In genomic region chr2:119197493-119197892, GRCm38 (mm10) we compare ENCODE assay signal across 25 mouse cellular contexts. TPM values are rescaled to one million over a fixed set of nuclear protein-coding genes. Genes with fewer than 3 reads are reported as not detected.
DNase-seq lines count a peak whose midpoint lies in the region; ATAC-seq and TF ChIP-seq lines count a peak whose summit lies in the region.
"Had no signal": no experiment of that assay in that cellular context is flagged by ENCODE, and none has a peak within 500 bp of the region (broad histone marks: within the 10 kb centered on the region; RNA-seq: fewer than 3 reads in every experiment).

No protein-coding gene starts in this region.

- no peak overlapping the region for H3K4me2 ChIP-seq in hindbrain, embryonic 13.5 days
- no peak overlapping the region for H3K4me2 ChIP-seq in liver, postnatal 0 days (ENCODE audit: low read depth, low read length)
- no peak overlapping the region for H3K4me2 ChIP-seq in liver, embryonic 11.5 days
- no peak overlapping the region for H3K4me2 ChIP-seq in limb, embryonic 11.5 days (ENCODE audit: low read depth, severe bottlenecking)
- H3K4me2 ChIP-seq: embryonic facial prominence, embryonic 12.5 days; embryonic facial prominence, embryonic 15.5 days; heart, embryonic 11.5 days; hindbrain, embryonic 15.5 days had no signal

- 84% methylated on average over 1 of the region's 1 CpGs for WGBS in hindbrain, embryonic 10.5 days
- WGBS in hindbrain, embryonic 13.5 days: 75% methylated on average over 1 of the region's 1 CpGs
- 58% methylated on average over 1 of the region's 1 CpGs for WGBS in liver, postnatal 0 days (ENCODE audit: insufficient replicate concordance)
- 73% methylated on average over 1 of the region's 1 CpGs for WGBS in liver, embryonic 11.5 days
- WGBS in limb, embryonic 11.5 days: 93% methylated on average over 1 of the region's 1 CpGs

- TF ChIP-seq EP300 in liver, postnatal 0 days (IDR thresholded peaks at IDR 0.05; ENCODE audit: low read depth): no peak

- DNase-seq in hindbrain, embryonic 10.5 days (ENCODE audit: low spot score): no peak
- no peak for DNase-seq in liver, postnatal 0 days
- no peak for DNase-seq in liver, embryonic 11.5 days (ENCODE audit: low spot score)
- no peak for DNase-seq in limb, embryonic 11.5 days (ENCODE audit: low spot score)
- no peak for DNase-seq in thymus, adult 18-20 months
- DNase-seq: adrenal gland, adult 8-10 months; adrenal gland, postnatal 25 days; cerebellum, adult 18-20 months; cerebellum, adult 9-10 months; cerebellum, postnatal 14 days; forebrain, postnatal 0 days; gastrocnemius, adult 2 months; gastrocnemius, postnatal 14 days had no signal

- H3K27ac ChIP-seq in hindbrain, embryonic 10.5 days: 0 out of 2 replicates have a peak overlapping the region, but pooled peaks have one; percentile 24
- no peak overlapping the region for H3K27ac ChIP-seq in hindbrain, embryonic 13.5 days
- 0 out of 2 replicates have a peak overlapping the region, but pooled peaks have one; percentile 19 for H3K27ac ChIP-seq in liver, postnatal 0 days (ENCODE audit: low read depth)
- H3K27ac ChIP-seq in liver, embryonic 11.5 days (ENCODE audit: low read depth, low read length): no peak overlapping the region; the same call in 1 of the 2 replicates
- peak overlapping the region; percentile 66; the same call in 1 of the 2 replicates for H3K27ac ChIP-seq in limb, embryonic 11.5 days (replicated peaks; ENCODE audit: low read depth, low read length)
- H3K27ac ChIP-seq: embryonic facial prominence, embryonic 15.5 days; hindbrain, embryonic 15.5 days had no signal

- H3K36me3 ChIP-seq in hindbrain, embryonic 10.5 days: no peaks in the 10 kb centered on the region
- H3K36me3 ChIP-seq in hindbrain, embryonic 13.5 days: no peaks in the 10 kb centered on the region
- H3K36me3 ChIP-seq in liver, postnatal 0 days (replicated peaks; ENCODE audit: insufficient read depth, low read length): no peaks in the 10 kb centered on the region
- no peaks in the 10 kb centered on the region for H3K36me3 ChIP-seq in liver, embryonic 11.5 days (ENCODE audit: control insufficient read depth, insufficient read depth, low read length)
- H3K36me3 ChIP-seq in limb, embryonic 11.5 days (ENCODE audit: control insufficient read depth, insufficient read depth, low read length): no peaks in the 10 kb centered on the region
- H3K36me3 ChIP-seq: embryonic facial prominence, embryonic 12.5 days; embryonic facial prominence, embryonic 15.5 days; hindbrain, embryonic 15.5 days had no signal

- no peaks in the 10 kb centered on the region for H3K27me3 ChIP-seq in hindbrain, embryonic 10.5 days (ENCODE audit: insufficient read depth, poor library complexity, severe bottlenecking)
- no peaks in the 10 kb centered on the region for H3K27me3 ChIP-seq in hindbrain, embryonic 13.5 days
- H3K27me3 ChIP-seq in liver, postnatal 0 days (ENCODE audit: insufficient read depth, low read length): no peaks in the 10 kb centered on the region
- H3K27me3 ChIP-seq in liver, embryonic 11.5 days (replicated peaks; ENCODE audit: control insufficient read depth, insufficient read depth, low read length): no peaks in the 10 kb centered on the region
- no peaks in the 10 kb centered on the region for H3K27me3 ChIP-seq in limb, embryonic 11.5 days (ENCODE audit: control insufficient read depth, insufficient read depth, low read length)
- H3K27me3 ChIP-seq: embryonic facial prominence, embryonic 12.5 days; embryonic facial prominence, embryonic 15.5 days; hindbrain, embryonic 15.5 days had no signal

- TF ChIP-seq CTCF in liver, postnatal 0 days (IDR thresholded peaks at IDR 0.05; ENCODE audit: low read depth): no peak

- H3K9ac ChIP-seq in hindbrain, embryonic 13.5 days: no peak overlapping the region
- H3K9ac ChIP-seq in liver, postnatal 0 days (replicated peaks): no peak overlapping the region
- no peak overlapping the region for H3K9ac ChIP-seq in liver, embryonic 11.5 days (ENCODE audit: low read depth, low read length)
- H3K9ac ChIP-seq in limb, embryonic 11.5 days (ENCODE audit: low read length): no peak overlapping the region
- H3K9ac ChIP-seq: embryonic facial prominence, embryonic 12.5 days; embryonic facial prominence, embryonic 15.5 days; forebrain, postnatal 0 days; hindbrain, embryonic 15.5 days had no signal

- H3K9me3 ChIP-seq in hindbrain, embryonic 10.5 days: no peaks in the 10 kb centered on the region
- H3K9me3 ChIP-seq in hindbrain, embryonic 13.5 days: no peaks in the 10 kb centered on the region
- H3K9me3 ChIP-seq in liver, postnatal 0 days (ENCODE audit: low read length): no peaks in the 10 kb centered on the region
- H3K9me3 ChIP-seq in liver, embryonic 11.5 days (ENCODE audit: control insufficient read depth, low read length): no peaks in the 10 kb centered on the region
- H3K9me3 ChIP-seq in limb, embryonic 11.5 days (ENCODE audit: control insufficient read depth, low read length): no peaks in the 10 kb centered on the region
- H3K9me3 ChIP-seq: embryonic facial prominence, embryonic 12.5 days; embryonic facial prominence, embryonic 15.5 days; hindbrain, embryonic 15.5 days had no signal

- no peak overlapping the region for H3K4me3 ChIP-seq in hindbrain, embryonic 10.5 days
- H3K4me3 ChIP-seq in hindbrain, embryonic 13.5 days: no peak overlapping the region
- H3K4me3 ChIP-seq in liver, postnatal 0 days (ENCODE audit: low read depth, low read length): no peak overlapping the region
- no peak overlapping the region for H3K4me3 ChIP-seq in liver, embryonic 11.5 days (ENCODE audit: low read depth, low read length)
- H3K4me3 ChIP-seq in limb, embryonic 11.5 days (ENCODE audit: low read depth, low read length): no peak overlapping the region
- H3K4me3 ChIP-seq: embryonic facial prominence, embryonic 12.5 days; embryonic facial prominence, embryonic 15.5 days; gastrocnemius, adult 2 months; hindbrain, embryonic 15.5 days had no signal

- ATAC-seq in hindbrain, embryonic 13.5 days (ENCODE audit: low FRiP score): no peak
- peak; percentile 66 for ATAC-seq in liver, postnatal 0 days
- ATAC-seq in liver, embryonic 11.5 days (replicated peaks; ENCODE audit: low FRiP score): no peak
- no peak for ATAC-seq in limb, embryonic 11.5 days (ENCODE audit: insufficient number of reproducible peaks, low FRiP score, low TSS enrichment, low read depth)
- ATAC-seq: activated CD4-positive, CD25-positive, alpha-beta regulatory T cell, adult 4 months; forebrain, embryonic 14.5 days; forebrain, postnatal 0 days had no signal

- peaks cover 14% of the 10 kb centered on the region for H3K4me1 ChIP-seq in hindbrain, embryonic 10.5 days (replicated peaks)
- H3K4me1 ChIP-seq in hindbrain, embryonic 13.5 days (replicated peaks): peaks cover 15% of the 10 kb centered on the region
- H3K4me1 ChIP-seq in liver, postnatal 0 days (ENCODE audit: insufficient read depth): no peaks in the 10 kb centered on the region; the same call in 1 of the 2 replicates
- H3K4me1 ChIP-seq in liver, embryonic 11.5 days (replicated peaks; ENCODE audit: control insufficient read depth, insufficient read depth, low read length): peaks cover 6% of the 10 kb centered on the region; the same call in 1 of the 2 replicates
- H3K4me1 ChIP-seq in limb, embryonic 11.5 days (ENCODE audit: control insufficient read depth, insufficient read depth, low read length): peaks cover 16% of the 10 kb centered on the region

RNA-seq across cellular contexts. Expression of gene Zfyve19, which starts 10.9 kb away (rescaled TPM):
- polyA plus RNA-seq in hindbrain, embryonic 10.5 days (2016; fragmentation: Nextera tagmentation; extraction: Ambion mirVana): 52.2 and 57.4 TPM in 2 replicates
- 57.5 and 59.7 TPM in 2 replicates for polyA plus RNA-seq in hindbrain, embryonic 13.5 days (2015; fragmentation: Nextera tagmentation; extraction: Ambion mirVana)
- polyA plus RNA-seq in liver, postnatal 0 days (2015; fragmentation: Nextera tagmentation; extraction: Ambion mirVana): 15.5 and 18.4 TPM in 2 replicates
- 47.2 and 48.5 TPM in 2 replicates for polyA plus RNA-seq in liver, embryonic 11.5 days (2014; fragmentation: Nextera tagmentation; extraction: Ambion mirVana)
- polyA plus RNA-seq in limb, embryonic 11.5 days (2014; fragmentation: Nextera tagmentation; extraction: Ambion mirVana): 52.6 and 55.0 TPM in 2 replicates

RNA-seq across cellular contexts. Expression of gene Dnajc17, which starts 11.1 kb away (rescaled TPM):
- 22.9 and 24.9 TPM in 2 replicates for polyA plus RNA-seq in hindbrain, embryonic 10.5 days (2016; fragmentation: Nextera tagmentation; extraction: Ambion mirVana)
- polyA plus RNA-seq in hindbrain, embryonic 13.5 days (2015; fragmentation: Nextera tagmentation; extraction: Ambion mirVana): 25.0 and 27.3 TPM in 2 replicates
- polyA plus RNA-seq in liver, postnatal 0 days (2015; fragmentation: Nextera tagmentation; extraction: Ambion mirVana): 4.3 and 4.6 TPM in 2 replicates
- 16.9 and 18.1 TPM in 2 replicates for polyA plus RNA-seq in liver, embryonic 11.5 days (2014; fragmentation: Nextera tagmentation; extraction: Ambion mirVana)
- polyA plus RNA-seq in limb, embryonic 11.5 days (2014; fragmentation: Nextera tagmentation; extraction: Ambion mirVana): 28.7 and 29.0 TPM in 2 replicates

RNA-seq across cellular contexts. Expression of gene Gm14137, which starts 23.2 kb away (rescaled TPM):
- polyA plus RNA-seq in hindbrain, embryonic 10.5 days (2016; fragmentation: Nextera tagmentation; extraction: Ambion mirVana): 0.75 and 0.85 TPM in 2 replicates
- 0.75 and 0.96 TPM in 2 replicates for polyA plus RNA-seq in hindbrain, embryonic 13.5 days (2015; fragmentation: Nextera tagmentation; extraction: Ambion mirVana)
- polyA plus RNA-seq in liver, postnatal 0 days (2015; fragmentation: Nextera tagmentation; extraction: Ambion mirVana): 0.06 and 0.08 TPM in 2 replicates
- 0.23 and 0.25 TPM in 2 replicates for polyA plus RNA-seq in liver, embryonic 11.5 days (2014; fragmentation: Nextera tagmentation; extraction: Ambion mirVana)
- polyA plus RNA-seq in limb, embryonic 11.5 days (2014; fragmentation: Nextera tagmentation; extraction: Ambion mirVana): 0.35 and 0.44 TPM in 2 replicates
- polyA plus RNA-seq: heart, embryonic 11.5 days had no signal

RNA-seq across cellular contexts. Expression of gene Gchfr, which starts 29.9 kb away (rescaled TPM):
- 3.3 and 6.1 TPM in 2 replicates for polyA plus RNA-seq in hindbrain, embryonic 10.5 days (2016; fragmentation: Nextera tagmentation; extraction: Ambion mirVana)
- polyA plus RNA-seq in hindbrain, embryonic 13.5 days (2015; fragmentation: Nextera tagmentation; extraction: Ambion mirVana): 9.3 and 14.7 TPM in 2 replicates
- polyA plus RNA-seq in liver, postnatal 0 days (2015; fragmentation: Nextera tagmentation; extraction: Ambion mirVana): 263 and 271 TPM in 2 replicates
- polyA plus RNA-seq in liver, embryonic 11.5 days (2014; fragmentation: Nextera tagmentation; extraction: Ambion mirVana): 33.6 and 36.4 TPM in 2 replicates
- 6.7 and 7.3 TPM in 2 replicates for polyA plus RNA-seq in limb, embryonic 11.5 days (2014; fragmentation: Nextera tagmentation; extraction: Ambion mirVana)
- polyA plus RNA-seq: activated CD4-positive, CD25-positive, alpha-beta regulatory T cell, adult 4 months had no signal

RNA-seq across cellular contexts. Expression of gene Ppp1r14d, which starts 32.2 kb away (rescaled TPM):
- polyA plus RNA-seq in hindbrain, embryonic 10.5 days (2016; fragmentation: Nextera tagmentation; extraction: Ambion mirVana): not detected in 2 replicates
- polyA plus RNA-seq in hindbrain, embryonic 13.5 days (2015; fragmentation: Nextera tagmentation; extraction: Ambion mirVana): not detected in 2 replicates
- not detected in 2 replicates for polyA plus RNA-seq in liver, postnatal 0 days (2015; fragmentation: Nextera tagmentation; extraction: Ambion mirVana)
- polyA plus RNA-seq in liver, embryonic 11.5 days (2014; fragmentation: Nextera tagmentation; extraction: Ambion mirVana): not detected in 2 replicates
- polyA plus RNA-seq in limb, embryonic 11.5 days (2014; fragmentation: Nextera tagmentation; extraction: Ambion mirVana): 0.20 TPM in 1 of 2 replicates, not detected in the other
- polyA plus RNA-seq: activated CD4-positive, CD25-positive, alpha-beta regulatory T cell, adult 4 months; brain, embryonic 14.5 days; forebrain, embryonic 11.5 days; forebrain, embryonic 14.5 days; forebrain, postnatal 0 days; frontal cortex, adult 2 months; heart, embryonic 11.5 days; heart, embryonic 14.5 days; heart, postnatal 0 days; hindbrain, embryonic 15.5 days had no signal

Comparison
In these comparisons a context has a peak if more than half of its experiments do, and no peak if none do; other contexts are left out.
1. H3K27ac ChIP-seq: peak in hindbrain, embryonic 10.5 days (single experiment), liver, postnatal 0 days (single experiment) and limb, embryonic 11.5 days (single experiment); none in hindbrain, embryonic 13.5 days (single experiment) and liver, embryonic 11.5 days (single experiment).